Mouse (Mus musculus) gastrocnemius, postnatal 36 days (tissue): Measurements from ENCODE around the gene Cdkl5. TPM values are rescaled to one million over a fixed set of nuclear protein-coding genes. Genes with fewer than 3 reads are reported as not detected.

Experiments used
- DNase-seq, 2 experiments: peaks; one replicate each; pipeline ENCODE4 v3.0.0; 2022
- intact Hi-C: fragments of 180-260 bp; cut with DNase I; formaldehyde crosslinking; loops from one replicate; pipeline ENCODE4 v1.15.1; 2025
- long read RNA-seq, 2 experiments: library from polyadenylated mRNA; stranded (forward); transcript quantifications; one replicate each; pipeline ENCODE4 v2.0.0; 2021
- total RNA-seq, 2 experiments: library from RNA; stranded (reverse); gene quantifications; 2 replicates each; pipeline ENCODE4 v1.2.3; 2021

The Cdkl5 gene
- total RNA-seq, result 1 to 10 TPM in 1 of 2 experiments, under 1 TPM in 1; 0.84 to 1.1 TPM
- long read RNA-seq, experiment 1, partial matches to known transcripts, result 0 of 2 reads
- long read RNA-seq, experiment 1, other reads (novel, unspliced or antisense), result 2 of 2 reads
- long read RNA-seq, experiment 2, partial matches to known transcripts, result 0 of 1 reads
- long read RNA-seq, experiment 2, other reads (novel, unspliced or antisense), result 1 of 1 reads

GRCm38 (mm10) chrX:160994543-160995121, at the start of gene Cdkl5:
Cdkl5 (minus strand) TSS chrX:160994704.
- intact Hi-C loops, result no loop called here
- peak; percentile 87 to 92 for DNase-seq

- no peak for DNase-seq
- intact Hi-C loops, result loop anchor here (5.0 to 10.0 kb wide), 3 partner anchors 101 to 859 kb away; no protein-coding TSS in a partner anchor
These were observed 38.8 kb upstream of the Cdkl5 start for GRCm38 (mm10) chrX:161033235-161033803.

GRCm38 (mm10) chrX:161032423-161032822, 37.9 kb upstream of the Cdkl5 start:
- intact Hi-C loops, result loop anchor here (5.0 to 10.0 kb wide), 3 partner anchors 100 to 858 kb away; no protein-coding TSS in a partner anchor
- DNase-seq, result no peak

GRCm38 (mm10) chrX:161030233-161030632, 35.7 kb upstream of the Cdkl5 start:
- intact Hi-C loops, result loop anchor here (5.0 to 10.0 kb wide), 3 partner anchors 98 to 855 kb away; no protein-coding TSS in a partner anchor
- no peak for DNase-seq

GRCm38 (mm10) chrX:161024475-161024874, 30.0 kb upstream of the Cdkl5 start:
- no peak for DNase-seq
- intact Hi-C loops, result no loop called here

GRCm38 (mm10) chrX:161021548-161021947, 27.0 kb upstream of the Cdkl5 start:
- no peak for DNase-seq
- intact Hi-C loops, result no loop called here

- intact Hi-C loops, result no loop called here
- DNase-seq, result no peak
These were observed 23.7 kb upstream of the Cdkl5 start for GRCm38 (mm10) chrX:161018179-161018578.

GRCm38 (mm10) chrX:161006272-161006671, 11.8 kb upstream of the Cdkl5 start:
- no peak for DNase-seq
- intact Hi-C loops, result no loop called here

GRCm38 (mm10) chrX:160996051-160996450, 1.5 kb upstream of the Cdkl5 start:
- no peak for DNase-seq
- intact Hi-C loops, result no loop called here

- intact Hi-C loops, result no loop called here
- peak in 1 of 2 experiments; percentile 21 for DNase-seq
These were observed 695 bp upstream of the Cdkl5 start for GRCm38 (mm10) chrX:160995131-160995667.

- DNase-seq, result no peak
These were observed 560 bp downstream of the Cdkl5 start for GRCm38 (mm10) chrX:160993749-160994539.

GRCm38 (mm10) chrX:160992703-160993102, 1.8 kb downstream of the Cdkl5 start:
- no peak for DNase-seq
- intact Hi-C loops, result no loop called here

More at GRCm38 (mm10) chrX:160993749-160994539, 560 bp downstream of the Cdkl5 start:
- intact Hi-C loops, result no loop called here

GRCm38 (mm10) chrX:160990276-160990675, 4.2 kb downstream of the Cdkl5 start:
- no peak for DNase-seq
- intact Hi-C loops, result no loop called here

GRCm38 (mm10) chrX:160977919-160978318, 16.6 kb downstream of the Cdkl5 start:
- intact Hi-C loops, result no loop called here
- no peak for DNase-seq

GRCm38 (mm10) chrX:160971991-160972545, 22.4 kb downstream of the Cdkl5 start:
- DNase-seq, result no peak
- intact Hi-C loops, result no loop called here

GRCm38 (mm10) chrX:160958593-160959131, 35.8 kb downstream of the Cdkl5 start:
- intact Hi-C loops, result no loop called here

GRCm38 (mm10) chrX:160949583-160949982, 44.9 kb downstream of the Cdkl5 start:
- intact Hi-C loops, result no loop called here
- DNase-seq, result no peak

More at GRCm38 (mm10) chrX:160958593-160959131, 35.8 kb downstream of the Cdkl5 start:
- DNase-seq, result no peak

GRCm38 (mm10) chrX:160944722-160945121, 49.8 kb downstream of the Cdkl5 start:
- intact Hi-C loops, result no loop called here
- no peak for DNase-seq

GRCm38 (mm10) chrX:160935541-160935940, 59.0 kb downstream of the Cdkl5 start:
- no peak for DNase-seq
- intact Hi-C loops, result no loop called here

- intact Hi-C loops, result loop anchor here (5.0 kb wide), 1 partner anchor 102 kb away; no protein-coding TSS in a partner anchor
These were observed 63.8 kb downstream of the Cdkl5 start for GRCm38 (mm10) chrX:160930656-160931055.

More at GRCm38 (mm10) chrX:160930656-160931055, 63.8 kb downstream of the Cdkl5 start:
- no peak for DNase-seq
